Mouse (Mus musculus) stomach, embryonic 16.5 days (tissue): ENCODE data around the gene Rab40c. TPM values are rescaled to one million over a fixed set of nuclear protein-coding genes. Genes with fewer than 3 reads are reported as not detected.
"Not testable (repeated sequence)": the region's sequence is repeated elsewhere in the genome, so short reads cannot be mapped to it uniquely, and the experiment has no call there.

Experiments used
- ATAC-seq: fragments of 200-750 bp; cut with Nextera tagmentation; 2 replicates; pipeline ENCODE4 v1.8.0; 2017; ENCODE audit warnings: moderate number of reproducible peaks, moderate TSS enrichment; ENCODE audit not compliant: insufficient read depth, low FRiP score
- H3K27ac ChIP-seq: fragments of 300-500 bp; sonication (generic); 2 replicates; pipeline ENCODE4 v1.5.1; 2014; ENCODE audit warnings: low read length
- H3K27me3 ChIP-seq: fragments of 300-500 bp; sonication (generic); 2 replicates; pipeline ENCODE4 v1.6.1; 2014; ENCODE audit warnings: low read length, control low read depth, mixed read lengths; ENCODE audit not compliant: control insufficient read depth, insufficient read depth
- H3K36me3 ChIP-seq: fragments of 300-500 bp; sonication (generic); 2 replicates; pipeline ENCODE4 v1.6.1; 2014; ENCODE audit warnings: low read length; ENCODE audit not compliant: control insufficient read depth, insufficient read depth
- H3K4me1 ChIP-seq: fragments of 300-500 bp; sonication (generic); 2 replicates; pipeline ENCODE4 v1.6.1; 2014; ENCODE audit warnings: low read length, control low read depth, mixed read lengths; ENCODE audit not compliant: control insufficient read depth, insufficient read depth
- H3K4me2 ChIP-seq: fragments of 300-500 bp; sonication (generic); 2 replicates; pipeline ENCODE4 v1.6.1; 2014; ENCODE audit warnings: low read depth, low read length, mixed read lengths
- H3K4me3 ChIP-seq: fragments of 300-500 bp; sonication (generic); replicated peaks from 2 replicates; pipeline ENCODE4 v1.5.1; 2014; ENCODE audit warnings: mild to moderate bottlenecking, low read length
- H3K9ac ChIP-seq: fragments of 300-500 bp; sonication (generic); 2 replicates; pipeline ENCODE4 v1.6.1; 2014; ENCODE audit warnings: low read length
- H3K9me3 ChIP-seq: fragments of 300-500 bp; sonication (generic); replicated peaks from 2 replicates; pipeline ENCODE4 v1.6.1; 2016; ENCODE audit warnings: low read length, control low read depth; ENCODE audit not compliant: control insufficient read depth
- WGBS: fragments of 180-500 bp; shearing (Covaris S2); extraction: QIAGEN DNeasy Blood & Tissue Kit; methylation state at CpG from one replicate; pipeline ENCODE4 v1.1.7; 2014; 5-methylcytosine and 5-hydroxymethylcytosine counted together
- polyA plus RNA-seq: library from polyadenylated mRNA; unstranded; fragments of >200 nt; fragmentation: Nextera tagmentation; extraction: Ambion mirVana; gene quantifications from 2 replicates; pipeline ENCODE4 v1.2.1, GENCODE M21; 2015

Rab40c gene
- polyA plus RNA-seq, 1 experiment from 2014 or later, result 26.3 TPM

DNA sequence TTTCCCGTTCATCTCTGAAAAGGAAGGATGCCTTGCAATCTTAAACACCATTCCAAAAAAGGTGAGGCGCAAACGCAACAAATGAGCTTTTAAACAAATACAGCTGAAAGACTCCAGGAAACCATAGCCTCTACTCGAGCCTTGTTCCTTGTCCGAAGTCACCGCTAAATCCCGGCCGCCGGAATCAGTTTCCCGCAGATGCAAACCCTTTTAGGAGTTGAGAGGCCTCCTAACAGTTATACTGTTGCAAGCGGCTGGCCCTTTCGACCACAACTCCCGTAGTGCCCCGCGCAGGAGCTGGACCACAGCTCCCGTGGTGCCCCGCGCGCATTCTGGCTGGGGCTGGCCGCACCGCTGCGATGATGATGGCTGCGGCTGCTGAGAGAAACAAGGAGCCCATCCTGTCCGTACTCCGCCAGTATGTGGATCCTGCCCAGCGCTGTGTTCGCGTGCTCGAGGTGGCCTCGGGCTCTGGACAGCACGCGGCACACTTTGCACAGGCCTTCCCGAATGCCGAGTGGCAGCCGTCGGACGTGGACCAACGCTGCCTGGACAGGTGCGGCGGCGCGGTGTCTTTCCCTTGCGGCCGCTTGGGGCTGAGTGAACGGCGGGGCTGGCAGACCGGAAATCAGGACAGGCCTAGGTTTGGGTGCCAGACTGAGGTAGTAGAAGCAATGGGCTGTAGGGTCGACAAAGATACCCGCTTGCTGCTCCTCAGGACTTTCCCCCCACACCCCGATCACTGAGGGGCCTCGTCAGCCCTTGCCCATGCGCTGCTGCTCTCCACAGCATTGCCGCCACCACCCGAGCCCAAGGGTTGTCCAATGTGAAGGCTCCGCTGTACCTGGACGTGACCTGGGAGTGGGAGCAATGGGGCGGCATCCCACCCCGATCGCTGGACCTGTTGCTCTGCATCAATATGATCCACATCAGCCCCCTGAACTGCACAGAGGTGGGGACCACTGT lies 44.1 kb downstream of the Rab40c start:
- H3K4me1 ChIP-seq, result peaks cover 19% of the 10 kb centered on the region
- H3K9me3 ChIP-seq, result no peaks in the 10 kb centered on the region
- H3K36me3 ChIP-seq, result peaks cover 7% of the 10 kb centered on the region; the same call in 1 of the 2 replicates
- H3K27me3 ChIP-seq, result no peaks in the 10 kb centered on the region
- H3K4me3 ChIP-seq, result peak overlapping the region; percentile 93
- peak overlapping the region; percentile 85 for H3K9ac ChIP-seq
- H3K4me2 ChIP-seq, result peak overlapping the region; percentile 90
- peak; percentile 93 for ATAC-seq
- under 1% methylated on average over 59 of the region's 59 CpGs for WGBS
- peak overlapping the region; percentile 97 for H3K27ac ChIP-seq

DNA sequence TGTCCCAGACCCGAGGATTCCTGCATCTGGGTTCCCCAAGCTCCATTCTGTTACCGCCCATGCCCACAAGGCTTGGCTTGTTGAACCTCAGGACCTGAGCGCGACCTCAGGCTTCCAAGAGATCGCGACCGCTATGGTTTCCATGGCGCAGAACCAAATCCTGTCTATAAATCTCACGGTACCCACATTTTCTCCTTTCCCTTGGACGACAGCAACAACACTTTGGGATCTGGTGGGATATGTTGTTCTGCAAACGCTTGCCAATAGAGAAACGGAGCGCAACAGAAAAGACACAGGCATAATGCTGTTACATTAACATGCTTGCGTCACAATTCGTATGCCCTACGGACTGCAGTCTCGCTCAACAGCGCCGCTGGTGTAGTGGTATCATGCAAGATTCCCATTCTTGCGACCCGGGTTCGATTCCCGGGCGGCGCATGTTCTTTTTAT lies 44.8 kb downstream of the Rab40c start, which contains the start of gene Mettl26:
TSS of gene Mettl26 (plus strand) at position 354 of the 450 bp plus-strand sequence.
- under 1% methylated on average over 25 of the region's 25 CpGs for WGBS
- Histone ChIP-seq H3K4me1 (peaks cover 16% of the 10 kb centered on the region), H3K9me3 (no peaks in the 10 kb centered on the region), H3K27me3 (no peaks in the 10 kb centered on the region), H3K27ac (peak within 1 kb of the TSS; percentile 97), H3K4me2 (peak within 1 kb of the TSS; percentile 90), H3K9ac (peak within 1 kb of the TSS; percentile 85), H3K36me3 (peaks cover 7% of the 10 kb centered on the region; the same call in 1 of the 2 replicates), H3K4me3 (peak within 1 kb of the TSS; percentile 93)
- ATAC-seq, result peak; percentile 84

DNA sequence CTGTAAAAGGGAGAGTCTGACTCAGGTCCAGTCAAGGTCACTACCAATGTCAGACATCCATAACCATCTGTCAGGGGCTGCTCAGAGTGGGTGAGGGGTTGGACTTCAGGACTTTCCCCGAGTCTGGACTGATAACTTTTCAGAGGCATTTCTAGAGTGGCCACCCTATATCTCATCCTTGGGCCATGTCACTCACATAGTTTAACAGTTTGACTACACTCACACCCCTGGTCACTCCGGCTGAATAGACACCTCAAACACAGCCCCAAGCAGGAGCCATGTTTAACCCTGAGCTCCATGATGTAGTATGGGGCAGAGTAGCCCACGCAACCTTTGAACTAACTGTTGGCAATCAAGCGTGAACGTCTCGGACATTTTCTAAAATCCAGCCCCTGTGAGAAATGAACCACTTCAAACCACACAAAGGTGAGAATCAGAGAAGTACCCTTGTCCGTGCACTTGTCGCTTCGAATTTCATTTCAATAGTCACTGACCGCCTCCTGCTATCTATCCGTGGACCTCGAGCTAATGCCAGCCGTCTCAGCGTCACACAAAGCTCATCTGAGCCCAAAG lies 45.3 kb downstream of the Rab40c start:
- Histone ChIP-seq H3K9ac (peak overlapping the region; percentile 85), H3K4me1 (peaks cover 16% of the 10 kb centered on the region), H3K9me3 (no peaks in the 10 kb centered on the region), H3K27ac (peak overlapping the region; percentile 97), H3K4me3 (peak overlapping the region; percentile 93), H3K4me2 (peak overlapping the region; percentile 90), H3K36me3 (peaks cover 7% of the 10 kb centered on the region; the same call in 1 of the 2 replicates), H3K27me3 (no peaks in the 10 kb centered on the region)
- 4% methylated on average over 14 of the region's 14 CpGs for WGBS
- no peak for ATAC-seq

DNA sequence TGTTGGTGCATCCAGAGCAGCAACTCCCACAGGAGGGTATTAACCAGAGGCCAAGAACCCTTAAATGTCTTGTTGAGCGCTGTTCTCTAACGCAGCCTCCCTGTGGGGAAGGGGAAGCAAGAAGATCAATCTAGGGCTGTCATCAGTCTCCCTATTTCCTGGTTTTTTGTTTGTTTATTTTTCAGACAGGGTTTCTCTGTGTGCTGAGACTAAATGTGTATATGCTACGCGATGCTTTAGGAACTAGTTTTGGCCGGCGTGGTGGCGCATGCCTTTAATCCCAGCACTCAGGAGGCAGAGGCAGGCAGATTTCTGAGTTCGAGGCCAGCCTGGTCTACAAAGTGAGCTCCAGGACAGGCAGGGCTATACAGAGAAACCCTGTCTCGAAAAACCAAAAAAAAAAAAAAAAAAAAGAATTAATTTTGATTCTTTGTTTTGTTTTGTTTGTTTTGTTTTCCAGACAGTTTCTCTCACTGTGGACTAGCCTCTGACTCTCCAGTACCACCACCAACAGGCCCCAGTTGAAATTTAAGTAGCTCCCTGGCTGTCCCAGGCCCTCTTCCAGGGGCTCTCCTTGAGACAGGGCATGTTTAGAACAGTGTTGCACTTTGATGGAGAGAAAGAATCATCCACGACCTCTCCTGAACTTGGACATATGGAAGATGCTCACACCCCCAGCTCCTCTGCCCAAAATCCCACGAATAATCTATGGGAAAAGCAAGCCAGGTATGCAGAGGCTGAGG lies 46.0 kb downstream of the Rab40c start:
- ATAC-seq, result no peak
- peak overlapping the region; percentile 85 for H3K9ac ChIP-seq
- H3K4me2 ChIP-seq, result peak overlapping the region; percentile 90; the same call in 1 of the 2 replicates
- no peak overlapping the region for H3K27ac ChIP-seq
- H3K9me3 ChIP-seq, result no peaks in the 10 kb centered on the region
- peaks cover 7% of the 10 kb centered on the region; the same call in 1 of the 2 replicates for H3K36me3 ChIP-seq
- peak overlapping the region; percentile 93; the same call in 1 of the 2 replicates for H3K4me3 ChIP-seq
- peaks cover 16% of the 10 kb centered on the region for H3K4me1 ChIP-seq
- 73% methylated on average over 11 of the region's 11 CpGs for WGBS
- H3K27me3 ChIP-seq, result no peaks in the 10 kb centered on the region

DNA sequence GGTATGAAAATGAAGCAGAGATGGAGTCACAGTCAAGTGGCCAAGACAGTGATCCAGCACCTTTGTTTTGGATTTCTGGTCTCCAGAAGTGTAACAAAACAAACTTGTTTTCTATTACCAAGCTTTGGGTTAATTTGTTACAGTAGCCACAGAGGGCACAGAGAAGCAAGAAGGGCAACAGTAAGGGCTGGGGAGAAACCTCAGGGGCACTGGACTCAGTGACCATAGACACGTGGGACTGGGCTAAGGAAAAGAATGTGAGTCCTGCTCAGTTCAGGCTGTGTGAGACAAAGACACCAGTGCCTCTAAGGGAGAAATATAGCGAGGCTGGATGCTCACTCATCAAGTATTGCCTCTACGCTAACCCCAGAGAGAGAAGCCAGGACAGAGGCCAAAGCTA lies 46.9 kb downstream of the Rab40c start:
- Histone ChIP-seq H3K27me3 (no peaks in the 10 kb centered on the region), H3K9ac (no peak overlapping the region), H3K4me3 (no peak overlapping the region), H3K27ac (no peak overlapping the region), H3K9me3 (no peaks in the 10 kb centered on the region), H3K4me2 (no peak overlapping the region), H3K4me1 (peaks cover 21% of the 10 kb centered on the region), H3K36me3 (peaks cover under 1% of the 10 kb centered on the region; the same call in 1 of the 2 replicates)
- ATAC-seq, result no peak
- WGBS, result 78% methylated on average over 3 of the region's 3 CpGs

DNA sequence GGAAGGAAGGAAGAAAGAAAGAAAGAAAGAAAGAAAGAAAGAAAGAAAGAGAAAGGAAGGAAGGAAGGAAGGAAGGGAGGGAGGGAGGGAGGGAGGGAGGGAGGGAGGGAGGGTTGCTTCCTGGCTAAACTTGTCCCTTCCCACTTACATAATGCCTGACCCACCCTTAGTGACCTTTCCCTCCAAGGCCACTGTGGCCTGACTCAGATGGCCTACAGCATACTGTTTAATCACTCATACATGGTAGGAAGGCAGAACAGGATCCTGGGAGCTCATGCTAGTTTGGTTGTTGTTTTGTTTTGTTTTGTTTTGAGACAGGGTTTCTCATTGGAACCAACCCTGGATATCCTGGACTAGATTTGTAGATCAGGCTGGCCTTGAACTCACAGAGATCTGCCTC lies 48.0 kb downstream of the Rab40c start:
- H3K4me1 ChIP-seq, result peaks cover 23% of the 10 kb centered on the region
- H3K27ac ChIP-seq, H3K4me3 ChIP-seq, ATAC-seq, H3K4me2 ChIP-seq, H3K9ac ChIP-seq, H3K36me3 ChIP-seq, H3K27me3 ChIP-seq, H3K9me3 ChIP-seq: not testable (repeated sequence)

DNA sequence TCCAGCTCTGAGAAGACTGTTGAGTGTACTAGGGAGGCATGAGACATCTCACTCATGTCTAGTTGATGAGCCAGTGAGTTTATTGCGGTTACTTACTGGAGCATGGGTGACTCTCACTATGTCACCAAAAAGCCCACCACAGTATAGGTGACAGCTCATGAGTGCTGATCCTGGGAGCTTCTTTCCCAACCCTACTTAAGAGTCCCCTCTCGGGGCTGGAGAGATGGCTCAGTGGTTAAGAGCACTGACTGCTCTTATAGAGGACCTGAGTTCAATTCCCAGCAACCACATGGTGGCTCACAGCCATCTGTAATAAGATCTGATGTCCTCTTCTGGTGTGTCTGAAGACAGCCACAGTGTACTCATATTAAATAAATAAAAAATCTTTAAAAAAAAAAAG lies 49.6 kb downstream of the Rab40c start:
- no peaks in the 10 kb centered on the region for H3K27me3 ChIP-seq
- H3K4me1 ChIP-seq, result peaks cover 15% of the 10 kb centered on the region
- H3K4me2 ChIP-seq, result no peak overlapping the region
- ATAC-seq, result no peak
- no peak overlapping the region for H3K4me3 ChIP-seq
- no peak overlapping the region for H3K9ac ChIP-seq
- no peak overlapping the region for H3K27ac ChIP-seq
- no peaks in the 10 kb centered on the region for H3K36me3 ChIP-seq
- 88% methylated on average over 2 of the region's 2 CpGs for WGBS
- no peaks in the 10 kb centered on the region for H3K9me3 ChIP-seq

DNA sequence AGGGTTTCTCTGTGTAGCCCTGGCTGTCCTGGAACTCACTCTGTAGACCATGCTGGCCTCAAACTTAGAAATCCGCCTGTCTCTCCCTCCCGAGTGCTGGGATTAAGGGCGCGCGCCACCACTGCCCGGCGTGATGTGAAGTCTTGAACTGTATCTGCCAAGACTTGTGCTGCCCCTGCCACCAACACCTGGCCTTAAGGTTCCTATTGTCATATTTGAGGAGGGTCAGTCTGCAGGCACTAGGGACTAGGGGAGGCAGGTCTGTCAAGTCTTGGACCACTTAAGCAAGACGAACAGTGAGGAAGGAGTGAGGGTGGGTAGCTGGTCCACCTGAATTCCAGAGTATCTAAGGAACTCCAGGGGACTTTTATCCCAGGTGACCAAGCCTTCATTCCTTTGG lies 50.0 kb downstream of the Rab40c start:
- 83% methylated on average over 8 of the region's 8 CpGs for WGBS
- Histone ChIP-seq H3K9ac (no peak overlapping the region), H3K9me3 (no peaks in the 10 kb centered on the region), H3K27me3 (no peaks in the 10 kb centered on the region), H3K4me2 (no peak overlapping the region), H3K4me1 (peaks cover 14% of the 10 kb centered on the region), H3K36me3 (no peaks in the 10 kb centered on the region), H3K27ac (no peak overlapping the region), H3K4me3 (no peak overlapping the region)
- ATAC-seq, result no peak
